Mouse (Mus musculus) splenic B cell, adult 2 months (primary cell): Measurements from ENCODE around the gene Pno1.

ENCODE experiments used
- DNase-seq: peaks from one replicate; pipeline ENCODE4 v3.0.0-alpha.2; 2011; ENCODE audit warnings: low read depth, low spot score
- H3K27me3 ChIP-seq: 2 replicates; pipeline ENCODE4 v1.6.1; 2012; ENCODE audit warnings: mild to moderate bottlenecking, low read length, moderate library complexity, mixed read lengths; ENCODE audit not compliant: control insufficient read depth, poor library complexity, insufficient read depth, severe bottlenecking
- H3K36me3 ChIP-seq: 2 replicates; pipeline ENCODE4 v1.6.1; 2012; ENCODE audit warnings: mild to moderate bottlenecking, low read length, moderate library complexity, mixed read lengths; ENCODE audit not compliant: control insufficient read depth, poor library complexity, insufficient read depth, severe bottlenecking

Pno1 gene

DNA sequence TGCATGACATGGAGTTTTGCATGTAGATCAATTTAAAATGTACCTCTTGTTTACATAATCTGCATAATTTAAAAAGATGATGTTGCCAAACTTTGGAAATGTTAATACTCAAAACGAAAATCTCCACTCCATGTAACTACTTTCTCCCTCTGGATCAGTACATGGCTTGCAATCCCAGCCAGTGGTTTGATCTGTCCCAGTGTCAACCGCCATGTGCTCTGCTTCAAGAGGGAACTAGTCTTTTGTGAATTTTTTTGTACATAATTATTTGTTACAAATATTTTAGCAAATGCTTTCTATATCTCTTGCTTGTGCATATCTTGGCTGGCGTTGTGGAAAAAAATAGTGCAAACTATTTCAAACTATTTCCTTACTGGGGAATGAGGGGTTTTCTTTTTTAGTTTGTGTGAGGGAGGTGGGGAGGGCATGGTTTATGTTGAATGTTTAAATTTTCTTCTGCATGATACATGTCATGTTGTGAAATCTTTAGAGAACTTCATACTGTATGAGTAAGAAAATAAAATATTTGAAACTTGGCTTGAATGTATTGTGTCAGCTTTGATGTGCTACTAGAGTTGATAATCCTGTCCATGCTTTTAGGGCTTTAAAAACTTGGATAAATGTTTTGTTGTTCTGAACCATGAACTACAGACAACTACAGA, 11.4 kb downstream of the Pno1 start:
- DNase-seq: no peak
- H3K27me3 ChIP-seq: no peaks in the 10 kb centered on the region
- peaks cover 15% of the 10 kb centered on the region for H3K36me3 ChIP-seq

DNA sequence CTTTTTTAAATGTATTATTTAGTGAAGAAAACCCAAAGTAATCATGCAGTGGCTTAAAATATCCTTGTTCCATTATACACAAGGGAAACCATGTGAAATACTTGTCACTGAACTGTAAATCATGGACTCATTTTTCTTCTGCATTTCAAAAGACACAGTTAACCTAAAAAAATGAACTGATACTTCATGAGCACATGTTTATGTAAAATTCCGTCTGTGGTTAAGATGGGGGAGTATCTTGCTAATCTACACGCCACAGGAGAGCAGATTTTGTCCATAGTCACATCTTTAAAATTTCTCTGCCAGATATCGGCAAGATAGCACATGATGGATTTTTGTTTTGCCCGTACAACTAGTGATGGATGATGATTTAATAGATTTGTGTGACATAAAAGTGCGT, 12.2 kb downstream of the Pno1 start:
- Histone ChIP-seq H3K36me3 (peaks cover 15% of the 10 kb centered on the region), H3K27me3 (no peaks in the 10 kb centered on the region)
- DNase-seq: peak; percentile 20

DNA sequence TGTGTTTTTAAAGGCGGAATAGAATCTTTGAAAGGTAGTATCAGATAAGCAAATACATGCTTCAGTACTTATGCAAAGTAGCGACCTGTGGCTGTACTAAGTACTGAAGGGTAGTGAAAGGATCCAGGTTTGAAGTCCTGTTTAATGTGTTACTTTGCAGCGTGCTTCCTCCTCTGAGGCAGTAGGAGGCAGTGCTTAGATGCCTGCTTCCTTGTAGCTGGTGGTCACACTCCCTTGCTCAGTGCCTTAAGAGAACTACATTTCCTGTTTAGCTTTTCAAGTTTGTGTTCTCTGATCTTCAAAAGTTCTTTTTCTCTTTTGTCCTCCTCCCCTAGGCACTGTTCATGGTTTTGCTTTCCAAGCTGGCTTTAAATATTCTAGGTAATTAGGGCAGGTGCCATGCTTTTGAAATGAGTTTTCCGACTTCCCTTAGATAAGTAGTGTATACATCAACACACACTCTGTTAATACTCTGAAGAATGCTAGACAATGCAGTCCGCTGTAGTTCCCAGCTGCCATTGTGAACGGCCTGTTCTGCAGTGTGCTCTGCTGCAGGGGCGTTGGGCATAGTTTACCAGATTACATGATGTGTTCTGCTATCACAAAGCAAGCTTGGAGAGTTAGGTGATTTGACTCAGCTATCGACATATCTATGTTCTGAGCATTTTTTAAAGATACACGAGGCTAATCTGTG, 19.1 kb downstream of the Pno1 start:
- peak; percentile 73 for DNase-seq
- H3K27me3 ChIP-seq: no peaks in the 10 kb centered on the region
- peaks cover 6% of the 10 kb centered on the region for H3K36me3 ChIP-seq

DNA sequence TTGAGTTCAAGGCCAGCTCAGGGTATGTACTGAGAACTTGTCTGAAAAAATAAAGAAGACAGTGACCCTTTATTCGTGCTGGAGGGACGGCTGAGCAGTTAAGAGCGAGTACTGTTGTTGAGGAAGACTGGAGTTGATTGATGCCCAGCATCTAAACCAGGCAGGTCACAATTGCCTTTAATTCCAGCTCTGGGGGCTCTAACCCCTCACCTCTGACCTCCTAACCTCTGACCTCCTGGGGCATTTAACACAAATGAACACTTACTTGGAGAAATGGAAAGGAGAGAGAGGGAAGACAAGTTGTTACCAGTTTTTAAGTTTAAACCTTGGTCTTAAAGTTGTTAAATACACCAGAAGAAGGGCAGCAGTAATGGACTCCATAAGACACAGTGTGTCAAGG, 22.6 kb downstream of the Pno1 start:
- DNase-seq: no peak
- H3K27me3 ChIP-seq: no peaks in the 10 kb centered on the region
- H3K36me3 ChIP-seq: peaks cover 4% of the 10 kb centered on the region; the same call in 1 of the 2 replicates

DNA sequence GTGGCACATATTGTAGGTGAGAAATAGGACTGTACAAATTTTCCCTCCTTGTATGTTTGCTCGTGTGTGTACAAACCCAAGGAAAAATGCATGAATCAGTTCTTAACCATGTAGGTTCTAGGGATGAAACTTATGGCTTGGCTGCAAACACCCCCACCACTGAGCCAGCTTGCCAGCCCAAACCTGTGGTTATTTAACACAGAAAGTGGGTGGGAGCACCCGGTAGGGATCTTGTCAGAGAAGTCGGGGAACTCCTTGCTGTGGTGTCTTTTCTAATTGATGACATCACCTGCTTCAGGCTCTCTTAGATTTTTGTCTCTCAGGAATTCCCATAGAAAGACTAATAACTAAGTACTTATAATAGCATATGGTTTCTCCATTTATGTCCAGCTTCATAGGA, 23.7 kb downstream of the Pno1 start:
- Histone ChIP-seq H3K27me3 (no peaks in the 10 kb centered on the region), H3K36me3 (peaks cover 4% of the 10 kb centered on the region; the same call in 1 of the 2 replicates)
- no peak for DNase-seq

DNA sequence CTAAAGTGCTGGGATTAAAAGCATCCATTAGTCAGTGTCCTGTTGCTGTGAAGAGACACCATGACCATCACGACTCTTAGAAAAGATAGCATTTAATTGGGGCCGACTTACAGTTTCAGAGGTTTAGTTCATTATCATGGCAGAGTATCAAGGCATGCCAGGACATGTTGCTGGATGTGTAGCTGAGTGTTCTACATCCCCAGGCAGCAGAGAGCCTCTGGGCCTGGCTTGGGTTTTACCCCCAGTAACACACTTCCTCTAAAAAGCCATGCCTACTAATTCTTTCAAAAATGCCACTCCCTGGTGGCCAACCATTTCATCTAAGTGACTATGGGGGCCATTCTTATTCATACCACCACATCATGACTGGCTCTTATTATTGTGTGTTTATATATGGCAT, 28.2 kb downstream of the Pno1 start:
- Histone ChIP-seq H3K27me3 (no peaks in the 10 kb centered on the region), H3K36me3 (peaks cover 2% of the 10 kb centered on the region; the same call in 1 of the 2 replicates)
- peak; percentile 26 for DNase-seq

DNA sequence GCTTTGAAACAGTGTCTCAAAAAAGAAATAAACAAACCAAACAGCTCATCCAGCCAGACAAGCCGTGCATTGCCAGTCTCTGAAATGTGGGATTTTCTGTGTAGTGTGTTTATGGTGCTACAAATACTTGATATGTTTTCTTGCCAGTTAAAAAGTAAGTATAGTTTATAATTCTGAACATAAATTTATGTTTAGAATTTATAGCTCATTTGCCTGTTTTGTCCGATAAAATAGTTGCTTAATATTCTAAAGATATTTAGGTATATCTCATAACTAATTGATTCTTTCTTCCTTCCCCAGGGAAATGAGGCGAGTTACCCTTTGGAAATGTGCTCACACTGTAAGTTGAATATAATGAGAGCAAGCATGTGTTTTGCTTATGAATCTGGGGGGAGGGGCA, 29.6 kb downstream of the Pno1 start, which contains the start of gene Wdr92:
Wdr92 (plus strand) TSS at position 301 of the 400 bp plus-strand sequence.
- DNase-seq: no peak
- H3K27me3 ChIP-seq: no peaks in the 10 kb centered on the region

DNA sequence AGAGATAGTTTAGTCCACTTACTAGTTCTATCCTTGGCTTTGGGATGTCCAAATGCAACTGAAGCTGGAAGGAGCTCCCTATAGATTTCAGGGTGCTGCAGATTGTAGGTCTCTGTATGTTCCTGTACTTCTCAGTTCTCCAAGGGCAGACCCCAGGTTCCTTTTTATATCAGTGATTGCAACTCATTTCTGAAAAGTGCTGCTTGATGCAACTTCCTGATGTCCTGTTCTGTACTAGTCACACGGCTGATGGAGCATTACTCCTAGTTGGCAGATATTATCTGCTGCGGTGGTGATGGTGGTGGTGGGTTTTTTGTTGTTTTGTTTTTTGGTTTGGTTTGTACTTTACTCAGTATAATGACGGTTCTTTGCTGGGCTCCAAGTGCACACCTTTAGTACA, 30.6 kb downstream of the Pno1 start:
- no peaks in the 10 kb centered on the region for H3K36me3 ChIP-seq
- H3K27me3 ChIP-seq: no peaks in the 10 kb centered on the region
- DNase-seq: no peak

More for the DNA sequence above, 29.6 kb downstream of the Pno1 start, which contains the start of gene Wdr92:
- peaks cover 2% of the 10 kb centered on the region; the same call in 1 of the 2 replicates for H3K36me3 ChIP-seq

DNA sequence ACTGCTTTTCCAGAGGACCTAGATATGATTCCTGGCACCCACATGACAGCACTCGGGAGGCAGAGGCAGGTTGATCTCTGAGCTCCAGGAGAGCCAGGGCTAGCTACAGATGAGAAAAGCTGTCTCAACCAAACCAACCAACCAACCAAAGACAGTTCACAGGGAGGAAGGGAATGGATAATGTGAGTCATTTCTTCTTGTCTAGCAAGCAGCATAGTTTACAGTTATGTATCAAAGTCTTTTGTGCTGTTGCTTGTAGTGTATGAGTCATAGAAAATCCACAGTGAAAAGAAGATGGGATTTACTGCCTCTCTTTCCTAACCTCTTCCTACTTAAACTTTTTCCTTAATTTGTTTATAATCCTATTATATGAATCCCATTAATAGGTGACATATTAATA, 34.7 kb downstream of the Pno1 start:
- no peak for DNase-seq
- Histone ChIP-seq H3K27me3 (no peaks in the 10 kb centered on the region), H3K36me3 (no peaks in the 10 kb centered on the region)

DNA sequence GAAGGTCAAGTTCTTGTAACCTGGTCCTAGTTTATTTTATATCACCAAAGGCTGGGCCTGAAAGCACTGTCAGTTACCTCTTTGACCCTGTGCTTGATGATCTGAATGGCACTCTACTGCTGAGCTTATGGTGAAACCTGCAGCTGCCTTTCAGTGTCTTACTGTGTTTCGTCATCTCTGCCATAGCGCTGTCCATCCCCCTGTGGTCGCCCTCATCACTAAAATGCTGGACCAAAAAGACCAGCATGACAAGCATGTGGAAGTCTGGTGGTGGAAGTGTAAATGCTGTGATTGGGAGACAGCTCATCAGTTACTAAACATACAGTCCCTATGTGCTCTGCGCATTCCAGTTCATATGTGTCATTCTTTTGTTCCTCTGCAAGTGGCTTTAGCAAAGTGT, 39.1 kb downstream of the Pno1 start:
- no peaks in the 10 kb centered on the region for H3K27me3 ChIP-seq
- DNase-seq: no peak
- H3K36me3 ChIP-seq: no peaks in the 10 kb centered on the region

DNA sequence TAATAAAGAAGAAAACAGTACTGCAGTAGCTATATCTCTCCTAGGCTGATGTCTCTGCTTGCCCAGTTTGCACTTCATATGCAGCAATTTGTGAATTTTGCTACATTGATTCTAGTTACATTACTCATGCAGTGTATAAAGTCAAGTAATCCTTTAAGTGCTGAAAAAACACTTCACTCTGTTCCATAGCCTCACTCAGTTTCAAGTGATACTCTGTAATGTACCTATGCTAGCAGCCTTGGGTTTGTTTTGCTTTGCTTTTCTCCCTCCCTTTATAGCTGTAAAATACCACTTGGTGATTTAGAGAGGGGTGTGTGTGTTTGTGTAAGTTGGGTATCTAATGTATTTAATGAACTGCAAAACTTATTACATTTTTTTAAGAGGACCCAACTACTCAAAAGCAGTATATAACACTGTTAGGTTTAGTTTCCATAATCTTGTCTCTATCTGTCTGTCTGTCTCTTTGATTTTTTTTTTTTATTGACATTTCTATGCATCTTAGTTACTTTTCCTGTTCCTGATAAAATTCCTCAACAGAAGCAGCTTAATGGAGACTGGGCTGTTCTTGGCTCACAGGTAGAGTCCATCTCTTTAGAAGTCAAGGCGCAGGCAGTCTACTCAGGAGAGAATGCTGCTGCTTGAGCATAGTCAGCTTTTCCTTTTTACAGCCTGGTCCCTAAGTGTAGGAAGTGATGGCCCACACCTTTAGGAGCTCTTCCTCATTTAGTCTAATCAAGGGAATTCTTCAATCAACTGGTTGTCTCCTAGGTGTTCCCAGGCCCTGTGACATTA, 40.2 kb downstream of the Pno1 start:
- no peaks in the 10 kb centered on the region for H3K27me3 ChIP-seq
- DNase-seq: no peak

DNA sequence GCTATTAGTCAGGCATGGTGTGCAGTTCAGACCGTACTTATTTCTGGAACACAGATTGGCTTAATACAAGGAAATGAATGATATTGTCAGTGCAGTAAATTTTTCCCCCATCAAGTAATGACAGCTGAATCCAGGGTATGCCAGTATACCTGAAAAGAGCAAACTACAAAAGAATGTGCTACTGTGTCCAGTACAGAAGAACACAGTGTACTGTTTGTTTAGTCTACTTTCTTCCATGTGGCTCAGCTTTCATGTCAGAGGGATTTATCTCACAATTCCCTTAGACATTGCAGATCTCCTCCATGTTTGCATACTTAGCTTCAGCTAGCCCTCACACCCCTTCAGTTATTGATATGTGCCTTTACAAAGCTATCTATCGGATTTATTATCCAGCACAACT, 42.1 kb downstream of the Pno1 start:
- Histone ChIP-seq H3K27me3 (no peaks in the 10 kb centered on the region), H3K36me3 (no peaks in the 10 kb centered on the region)
- DNase-seq: no peak

More for the DNA sequence above, 40.2 kb downstream of the Pno1 start:
- H3K36me3 ChIP-seq: no peaks in the 10 kb centered on the region

DNA sequence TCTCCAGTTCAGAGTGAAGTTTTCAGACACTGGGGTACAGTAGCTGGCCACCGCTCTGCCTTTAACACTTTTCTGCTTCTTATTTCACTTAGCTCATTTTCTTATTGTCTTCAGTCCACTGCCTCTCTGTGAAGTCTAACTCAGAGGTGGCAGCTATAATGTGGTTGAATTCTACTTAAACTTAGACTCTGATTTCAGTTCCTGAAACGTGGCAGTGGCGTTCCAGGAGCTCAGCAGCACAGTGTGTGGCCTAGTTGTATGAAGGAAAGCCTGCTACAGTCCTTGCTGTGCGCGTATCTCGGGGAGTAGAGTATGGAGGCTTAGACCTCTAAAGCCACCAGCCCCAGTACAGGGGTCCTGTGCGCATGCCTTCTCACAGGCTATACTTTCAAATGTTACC, 44.7 kb downstream of the Pno1 start:
- no peaks in the 10 kb centered on the region for H3K36me3 ChIP-seq
- DNase-seq: peak; percentile 78

DNA sequence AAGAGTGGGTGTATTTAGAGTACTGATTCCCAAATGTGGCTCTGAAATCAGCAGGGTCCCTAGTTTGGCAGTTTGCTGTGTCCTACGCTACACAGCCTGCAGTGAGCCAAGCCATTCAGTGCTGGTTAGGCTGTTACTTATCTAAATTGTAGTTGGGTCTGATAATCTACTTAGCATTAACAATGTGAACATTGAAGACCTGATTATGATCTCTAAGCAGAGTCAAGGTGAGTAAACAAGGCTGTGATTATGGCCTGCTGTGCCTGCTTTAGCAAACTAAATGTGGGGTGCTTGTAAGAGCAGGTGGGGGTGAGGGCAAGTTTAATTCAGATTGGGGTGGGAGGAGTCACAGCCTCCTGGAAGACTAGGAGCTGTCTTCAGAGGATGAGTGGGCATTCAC, 47.4 kb downstream of the Pno1 start:
- no peak for DNase-seq
- no peaks in the 10 kb centered on the region for H3K27me3 ChIP-seq
- H3K36me3 ChIP-seq: no peaks in the 10 kb centered on the region

More for the DNA sequence above, 44.7 kb downstream of the Pno1 start:
- H3K27me3 ChIP-seq: no peaks in the 10 kb centered on the region

DNA sequence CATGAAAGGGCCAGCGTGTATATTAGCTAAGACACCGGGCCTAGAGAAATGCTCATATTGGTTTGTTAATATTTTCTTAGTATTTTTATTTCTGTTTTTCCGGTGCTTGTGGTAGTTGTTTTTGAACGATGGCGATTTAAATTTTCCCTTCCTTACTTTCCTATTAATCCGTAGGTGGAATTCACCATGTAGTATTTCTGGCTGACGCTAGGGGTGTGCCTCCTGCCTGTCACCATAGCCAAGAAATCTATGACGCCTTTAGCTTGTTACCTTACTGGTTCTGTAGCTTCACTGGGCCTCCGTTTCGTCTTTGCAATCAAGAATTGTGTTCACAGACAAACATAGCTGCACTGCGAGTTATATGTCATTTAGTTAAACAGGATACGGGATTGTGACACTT, 51.1 kb downstream of the Pno1 start:
- peak; percentile 66 for DNase-seq
- H3K36me3 ChIP-seq: no peaks in the 10 kb centered on the region
- H3K27me3 ChIP-seq: no peaks in the 10 kb centered on the region
